Mouse (Mus musculus) 416B (cell line): Measurements from ENCODE around the gene Irf2.
A peak's percentile ranks its signal among the peaks of the same experiment; 100 is the strongest.
"Not testable (repeated sequence)": the region's sequence is repeated elsewhere in the genome, so short reads cannot be mapped to it uniquely, and the experiment has no call there.

ENCODE experiments used
- DNase-seq: peaks from one replicate; pipeline ENCODE4 v3.0.0; 2011; ENCODE audit warnings: low read depth

The Irf2 gene

GRCm38 (mm10) chr8:46726383-46726782 lies 13.1 kb upstream of the Irf2 start:
- no peak for DNase-seq

GRCm38 (mm10) chr8:46729671-46730070 lies 9.9 kb upstream of the Irf2 start:
- not testable (repeated sequence) for DNase-seq

- no peak for DNase-seq
These were observed 7.1 kb upstream of the Irf2 start for GRCm38 (mm10) chr8:46732381-46732915.

GRCm38 (mm10) chr8:46733603-46734002 lies 5.9 kb upstream of the Irf2 start:
- no peak for DNase-seq

GRCm38 (mm10) chr8:46735505-46735904 lies 4.0 kb upstream of the Irf2 start:
- no peak for DNase-seq

GRCm38 (mm10) chr8:46736260-46736659 lies 3.3 kb upstream of the Irf2 start:
- no peak for DNase-seq

- no peak for DNase-seq
These were observed 2.1 kb upstream of the Irf2 start for GRCm38 (mm10) chr8:46737421-46737820.

GRCm38 (mm10) chr8:46737907-46738306 lies 1.6 kb upstream of the Irf2 start:
- no peak for DNase-seq

- peak; percentile 36 for DNase-seq
These were observed 931 bp upstream of the Irf2 start for GRCm38 (mm10) chr8:46738601-46739000.

- no peak for DNase-seq
These were observed 502 bp downstream of the Irf2 start for GRCm38 (mm10) chr8:46739956-46740512.

GRCm38 (mm10) chr8:46740513-46741280 lies 1.2 kb downstream of the Irf2 start:
- DNase-seq = peak; percentile 65

GRCm38 (mm10) chr8:46741281-46741791 lies 1.8 kb downstream of the Irf2 start:
- peak; percentile 69 for DNase-seq

- DNase-seq = no peak
These were observed 2.6 kb downstream of the Irf2 start for GRCm38 (mm10) chr8:46741991-46742690.

GRCm38 (mm10) chr8:46742691-46743082 lies 3.2 kb downstream of the Irf2 start:
- DNase-seq = no peak

- peak; percentile 45 for DNase-seq
These were observed 5.9 kb downstream of the Irf2 start for GRCm38 (mm10) chr8:46745464-46745863.

- DNase-seq = no peak
These were observed 7.9 kb downstream of the Irf2 start for GRCm38 (mm10) chr8:46747311-46747980.

GRCm38 (mm10) chr8:46750000-46750399 lies 10.5 kb downstream of the Irf2 start:
- DNase-seq = no peak

- no peak for DNase-seq
These were observed 11.0 kb downstream of the Irf2 start for GRCm38 (mm10) chr8:46750566-46750965.

- DNase-seq = no peak
These were observed 11.6 kb downstream of the Irf2 start for GRCm38 (mm10) chr8:46751151-46751550.

GRCm38 (mm10) chr8:46752986-46753385 lies 13.5 kb downstream of the Irf2 start:
- no peak for DNase-seq

- no peak for DNase-seq
These were observed 14.8 kb downstream of the Irf2 start for GRCm38 (mm10) chr8:46754355-46754754.

GRCm38 (mm10) chr8:46755731-46756333 lies 16.3 kb downstream of the Irf2 start:
- DNase-seq = no peak
